Mouse (Mus musculus): ENCODE measurements around the gene Zfp36l2. TPM values are rescaled to one million over a fixed set of nuclear protein-coding genes. Genes with fewer than 3 reads are reported as not detected.

Gene Zfp36l2
- total RNA-seq, 2 experiments from 2014 or later = 25.8 to 57.8 TPM

DNA sequence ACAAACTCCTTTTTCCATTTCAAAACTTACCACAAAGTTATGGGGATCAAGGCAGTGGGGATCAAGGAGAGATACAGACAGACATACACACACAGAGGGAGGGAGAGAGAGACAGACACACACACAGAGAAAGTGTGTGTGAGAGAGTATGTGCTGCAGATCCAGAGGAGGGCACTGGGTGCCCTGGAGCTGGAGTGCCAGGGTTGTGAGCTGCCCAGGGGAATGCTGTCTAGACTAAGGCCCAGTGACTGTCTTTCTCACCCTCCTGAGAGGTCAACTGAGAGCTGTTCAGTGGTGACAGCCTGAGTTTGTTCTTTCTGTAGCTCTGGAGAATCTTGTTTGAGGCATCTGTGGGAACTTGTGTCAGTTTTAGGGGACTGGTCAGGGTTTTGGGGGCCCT lies 8.6 kb upstream of the Zfp36l2 start:
- ATAC-seq (replicated peaks; ENCODE audit: low FRiP score, poor library complexity, severe bottlenecking) = no peak

- ATAC-seq (replicated peaks; ENCODE audit: low FRiP score, poor library complexity, severe bottlenecking) = no peak
Observed at GRCm38 (mm10) chr17:84195835-84196234, 8.1 kb upstream of the Zfp36l2 start.

GRCm38 (mm10) chr17:84195003-84195395 lies 7.3 kb upstream of the Zfp36l2 start:
- no peak for ATAC-seq (replicated peaks; ENCODE audit: low FRiP score, poor library complexity, severe bottlenecking)

- ATAC-seq (replicated peaks; ENCODE audit: low FRiP score, poor library complexity, severe bottlenecking) = no peak
Observed at GRCm38 (mm10) chr17:84194282-84195002, 6.7 kb upstream of the Zfp36l2 start.

DNA sequence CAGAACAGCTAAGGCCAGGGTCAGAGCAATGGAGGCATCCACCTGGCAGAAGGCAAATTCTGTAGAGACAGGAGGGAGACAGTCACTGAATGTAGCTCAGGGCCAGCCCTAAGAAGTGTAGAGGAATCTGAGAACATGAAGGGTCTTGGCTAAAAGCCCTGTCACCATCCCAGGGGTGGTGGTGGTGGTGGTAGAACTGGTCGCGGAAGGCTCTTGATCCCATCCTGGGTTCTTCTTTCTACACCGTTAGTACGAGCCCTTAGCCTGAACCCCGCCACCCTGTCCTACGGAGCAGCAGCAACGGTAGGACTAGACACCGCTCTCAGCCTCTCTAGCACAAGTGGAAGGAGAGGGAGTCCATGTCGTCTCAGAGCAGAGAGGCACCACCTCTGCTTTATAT lies 5.7 kb upstream of the Zfp36l2 start:
- no peak for ATAC-seq (replicated peaks; ENCODE audit: low FRiP score, poor library complexity, severe bottlenecking)

DNA sequence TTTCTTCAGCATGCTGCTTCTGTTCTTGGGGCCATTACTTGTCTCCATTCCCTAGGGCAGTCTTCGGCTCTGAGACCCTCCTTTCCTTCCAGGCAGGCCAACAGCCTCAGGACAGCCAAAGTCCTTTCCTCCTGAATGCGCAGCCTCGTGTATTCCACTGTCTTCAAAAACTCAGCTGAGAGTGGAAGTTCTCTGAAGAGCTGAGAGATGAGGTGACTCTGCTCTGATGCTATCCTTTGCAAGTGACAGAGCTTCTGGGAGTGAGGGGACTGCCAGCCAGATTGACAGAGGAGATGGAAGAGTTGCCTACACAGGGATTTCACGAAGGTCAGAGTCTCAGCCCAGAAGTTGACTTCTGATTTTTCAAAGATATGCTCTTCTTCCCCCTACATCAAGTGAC lies 4.2 kb upstream of the Zfp36l2 start:
- no peak for ATAC-seq (replicated peaks; ENCODE audit: low FRiP score, poor library complexity, severe bottlenecking)

- peak; percentile 33; the same call in 1 of the 2 replicates for ATAC-seq (replicated peaks; ENCODE audit: low FRiP score, poor library complexity, severe bottlenecking)
Observed at GRCm38 (mm10) chr17:84190885-84191284, 3.1 kb upstream of the Zfp36l2 start.

- no peak for ATAC-seq (replicated peaks; ENCODE audit: low FRiP score, poor library complexity, severe bottlenecking)
Observed at GRCm38 (mm10) chr17:84189127-84189854, 1.5 kb upstream of the Zfp36l2 start.

GRCm38 (mm10) chr17:84188374-84188961 lies 721 bp upstream of the Zfp36l2 start:
- ATAC-seq (replicated peaks; ENCODE audit: low FRiP score, poor library complexity, severe bottlenecking) = peak; percentile 60

DNA sequence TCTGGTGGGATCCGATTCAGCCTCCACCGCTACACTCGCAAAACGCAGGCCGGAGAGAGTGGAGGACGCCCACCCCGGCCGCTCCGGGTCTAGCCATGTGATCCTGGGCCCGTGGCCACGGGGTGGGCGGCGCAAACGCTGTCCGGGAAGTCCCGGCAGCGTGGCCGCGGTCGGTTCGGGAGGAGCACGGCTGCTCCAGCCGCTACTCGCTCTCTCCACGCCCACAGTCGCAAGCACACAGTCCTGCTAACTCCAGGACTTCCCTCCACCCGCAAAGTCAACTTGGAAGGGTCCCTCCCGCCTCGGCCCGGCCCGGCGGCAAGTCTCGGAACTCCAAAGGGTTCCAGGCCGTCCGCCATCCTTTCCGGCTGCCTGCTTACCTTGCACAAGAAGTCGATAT lies 483 bp downstream of the Zfp36l2 start:
- 0 out of 2 replicates have a peak, but pooled peaks have one; percentile 13 for ATAC-seq (replicated peaks; ENCODE audit: low FRiP score, poor library complexity, severe bottlenecking)

GRCm38 (mm10) chr17:84186451-84187202 lies 1.1 kb downstream of the Zfp36l2 start:
- no peak for ATAC-seq (replicated peaks; ENCODE audit: low FRiP score, poor library complexity, severe bottlenecking)

- ATAC-seq (replicated peaks; ENCODE audit: low FRiP score, poor library complexity, severe bottlenecking) = 0 out of 2 replicates have a peak, but pooled peaks have one; percentile 3
Observed at GRCm38 (mm10) chr17:84185581-84186450, 1.9 kb downstream of the Zfp36l2 start.

GRCm38 (mm10) chr17:84185011-84185411 lies 2.7 kb downstream of the Zfp36l2 start:
- no peak for ATAC-seq (replicated peaks; ENCODE audit: low FRiP score, poor library complexity, severe bottlenecking)

- ATAC-seq (replicated peaks; ENCODE audit: low FRiP score, poor library complexity, severe bottlenecking) = peak; percentile 73
Observed at GRCm38 (mm10) chr17:84183291-84183781, 4.4 kb downstream of the Zfp36l2 start.

DNA sequence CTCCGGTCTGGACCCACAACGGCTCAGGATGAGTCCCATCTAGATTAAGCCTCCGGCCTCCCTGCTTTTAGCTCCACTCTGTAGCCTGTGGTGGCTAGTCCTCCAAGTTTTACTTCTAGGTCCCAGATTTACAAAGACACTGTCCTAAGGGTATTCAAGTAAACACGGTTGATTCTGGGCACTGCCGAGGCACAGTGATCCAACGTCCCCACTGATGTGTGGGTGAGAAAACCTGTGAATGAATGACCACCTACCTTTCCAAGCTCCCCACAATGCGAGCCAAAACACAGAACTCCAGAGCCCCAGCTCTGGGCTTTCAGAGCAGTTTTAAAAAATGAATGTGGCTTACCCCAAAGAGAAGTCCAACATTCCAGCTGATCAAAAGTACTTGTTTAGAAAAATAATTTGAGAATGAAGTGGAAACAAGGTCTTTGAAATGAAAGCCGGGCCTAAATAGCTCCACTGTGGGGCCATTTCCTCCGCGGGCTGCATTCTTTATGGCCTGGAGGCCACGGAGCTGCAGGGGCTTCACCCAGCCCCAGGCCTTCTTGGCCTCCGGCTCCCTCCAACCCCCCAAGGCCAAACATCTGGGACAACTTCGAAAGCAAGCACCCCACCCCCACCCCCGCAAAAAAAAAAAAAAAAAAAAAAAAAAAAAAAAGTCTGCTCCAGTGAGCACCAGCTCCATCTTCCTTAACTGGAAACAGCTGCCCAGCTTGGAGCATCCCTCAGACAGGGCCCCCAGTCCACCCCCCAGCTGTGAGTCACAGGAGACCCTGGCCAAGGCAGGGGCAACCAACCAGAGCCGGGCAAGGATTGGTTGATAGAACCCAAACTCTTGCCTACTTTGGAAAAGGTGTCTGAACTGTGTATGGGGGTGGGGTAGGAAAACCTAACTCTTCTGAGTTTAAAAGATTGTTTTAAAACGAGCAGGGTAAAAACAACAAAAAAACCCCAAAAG lies 5.2 kb downstream of the Zfp36l2 start:
- no peak for ATAC-seq (replicated peaks; ENCODE audit: low FRiP score, poor library complexity, severe bottlenecking)

- peak; percentile 51 for ATAC-seq (replicated peaks; ENCODE audit: low FRiP score, poor library complexity, severe bottlenecking)
Observed at GRCm38 (mm10) chr17:84181502-84182310, 6.0 kb downstream of the Zfp36l2 start.
